Mouse (Mus musculus): ENCODE measurements around the gene S1pr5.
"Not testable (repeated sequence)": the region's sequence is repeated elsewhere in the genome, so short reads cannot be mapped to it uniquely, and the experiment has no call there.

Gene S1pr5

GRCm38 (mm10) chr9:21268305-21268704 is 20.1 kb upstream of the S1pr5 start:
- no peak for DNase-seq (ENCODE audit: extremely low read depth, low read depth, low spot score)

GRCm38 (mm10) chr9:21266889-21267288 is 18.6 kb upstream of the S1pr5 start:
- no peak for DNase-seq (ENCODE audit: extremely low read depth, low read depth, low spot score)

- no peak for DNase-seq (ENCODE audit: extremely low read depth, low read depth, low spot score)
Measured at GRCm38 (mm10) chr9:21265611-21266010, 17.4 kb upstream of the S1pr5 start.

- DNase-seq (ENCODE audit: extremely low read depth, low read depth, low spot score): peak; percentile 40
Measured at GRCm38 (mm10) chr9:21265000-21265561, 16.8 kb upstream of the S1pr5 start, which contains the start of gene Atg4d. Atg4d (plus strand) TSS chr9:21265293.

- no peak for DNase-seq (ENCODE audit: extremely low read depth, low read depth, low spot score)
Measured at GRCm38 (mm10) chr9:21264272-21264999, 16.2 kb upstream of the S1pr5 start.

- peak; percentile 76 for DNase-seq (ENCODE audit: extremely low read depth, low read depth, low spot score)
Measured at GRCm38 (mm10) chr9:21261831-21262230, 13.6 kb upstream of the S1pr5 start.

GRCm38 (mm10) chr9:21260491-21261040 is 12.3 kb upstream of the S1pr5 start:
- DNase-seq (ENCODE audit: extremely low read depth, low read depth, low spot score): no peak

- DNase-seq (ENCODE audit: extremely low read depth, low read depth, low spot score): not testable (repeated sequence)
Measured at GRCm38 (mm10) chr9:21256349-21256748, 8.1 kb upstream of the S1pr5 start.

- no peak for DNase-seq (ENCODE audit: extremely low read depth, low read depth, low spot score)
Measured at GRCm38 (mm10) chr9:21254690-21255089, 6.4 kb upstream of the S1pr5 start.

GRCm38 (mm10) chr9:21251116-21251735 is 3.0 kb upstream of the S1pr5 start:
- DNase-seq (ENCODE audit: extremely low read depth, low read depth, low spot score): no peak

- DNase-seq (ENCODE audit: extremely low read depth, low read depth, low spot score): no peak
Measured at GRCm38 (mm10) chr9:21250509-21250908, 2.3 kb upstream of the S1pr5 start.

GRCm38 (mm10) chr9:21249629-21250508 is 1.6 kb upstream of the S1pr5 start:
- no peak for DNase-seq (ENCODE audit: extremely low read depth, low read depth, low spot score)

- no peak for DNase-seq (ENCODE audit: extremely low read depth, low read depth, low spot score)
Measured at GRCm38 (mm10) chr9:21246342-21246741, 1.9 kb downstream of the S1pr5 start.

- DNase-seq (ENCODE audit: extremely low read depth, low read depth, low spot score): no peak
Measured at GRCm38 (mm10) chr9:21245113-21245487, 3.1 kb downstream of the S1pr5 start.

GRCm38 (mm10) chr9:21244428-21245112 is 3.7 kb downstream of the S1pr5 start:
- DNase-seq (ENCODE audit: extremely low read depth, low read depth, low spot score): no peak

GRCm38 (mm10) chr9:21243826-21244427 is 4.3 kb downstream of the S1pr5 start:
- DNase-seq (ENCODE audit: extremely low read depth, low read depth, low spot score): no peak

GRCm38 (mm10) chr9:21241343-21241742 is 6.9 kb downstream of the S1pr5 start:
- no peak for DNase-seq (ENCODE audit: extremely low read depth, low read depth, low spot score)

- no peak for DNase-seq (ENCODE audit: extremely low read depth, low read depth, low spot score)
Measured at GRCm38 (mm10) chr9:21239465-21239848, 8.8 kb downstream of the S1pr5 start.

GRCm38 (mm10) chr9:21238733-21239464 is 9.3 kb downstream of the S1pr5 start, which contains the start of gene Keap1:
Keap1 (minus strand) TSS chr9:21239361.
- DNase-seq (ENCODE audit: extremely low read depth, low read depth, low spot score): no peak

All from fat pad, adult 2 months (tissue).